Mouse (Mus musculus) ES-E14 (cell line): ENCODE results near the gene Rassf2. TPM values are rescaled to one million over a fixed set of nuclear protein-coding genes. Genes with fewer than 3 reads are reported as not detected.

Source experiments
- DNase-seq: peaks from one replicate; pipeline ENCODE4 v3.0.0-alpha.2; 2013; ENCODE audit warnings: low read depth, low spot score
- H3K27ac ChIP-seq: 2 replicates; pipeline ENCODE4 v1.5.1; 2012; ENCODE audit warnings: low read depth, mild to moderate bottlenecking, low read length, moderate library complexity, mixed read lengths; ENCODE audit not compliant: poor library complexity, insufficient read depth, severe bottlenecking
- H3K36me3 ChIP-seq: 2 replicates; pipeline ENCODE4 v1.6.1; 2012; ENCODE audit warnings: mild to moderate bottlenecking, low read length, moderate library complexity, mixed read lengths; ENCODE audit not compliant: control insufficient read depth, poor library complexity, insufficient read depth, severe bottlenecking
- H3K4me1 ChIP-seq, 2 experiments: fragments of 150-350 bp in 1 of 2; sonication (generic) in 1 of 2; 2 replicates each; pipeline ENCODE4 v1.6.1; 2012; ENCODE audit warnings: low read length in 2 of 2, mild to moderate bottlenecking in 1 of 2, mixed read lengths in 1 of 2; ENCODE audit not compliant: control insufficient read depth in 2 of 2, insufficient read depth in 2 of 2, poor library complexity in 1 of 2
- H3K4me3 ChIP-seq, 2 experiments: fragments of 150-350 bp in 1 of 2; sonication (generic) in 1 of 2; 2 replicates each; pipeline ENCODE4 v1.5.1; 2012; ENCODE audit warnings: low read length in 2 of 2, low read depth in 1 of 2, mild to moderate bottlenecking in 1 of 2, mixed read lengths in 1 of 2; ENCODE audit not compliant: insufficient read depth in 1 of 2, poor library complexity in 1 of 2, severe bottlenecking in 1 of 2
- H3K9ac ChIP-seq: 2 replicates; pipeline ENCODE4 v1.6.1; 2012; ENCODE audit warnings: low read depth, mild to moderate bottlenecking, low read length, mixed read lengths; ENCODE audit not compliant: poor library complexity, insufficient read depth, severe bottlenecking
- H3K9me3 ChIP-seq: fragments of 150-350 bp; sonication (generic); 2 replicates; pipeline ENCODE4 v1.6.1; 2012; ENCODE audit warnings: low read depth, mild to moderate bottlenecking, low read length; ENCODE audit not compliant: control insufficient read depth, insufficient read depth
- CHD2 ChIP-seq: IDR thresholded peaks from 2 replicates; pipeline ENCODE4 v1.6.1; 2014; ENCODE audit warnings: mild to moderate bottlenecking, low read depth, low read length, inconsistent platforms
- HCFC1 ChIP-seq: IDR thresholded peaks from 2 replicates; pipeline ENCODE4 v1.6.1; 2012; ENCODE audit warnings: low read length, inconsistent platforms, borderline replicate concordance; ENCODE audit not compliant: insufficient read depth
- MAFK ChIP-seq: IDR thresholded peaks from 2 replicates; pipeline ENCODE4 v1.6.1; 2014; ENCODE audit warnings: mild to moderate bottlenecking, low read depth, low read length, inconsistent platforms; ENCODE audit not compliant: insufficient read depth
- ZC3H11A ChIP-seq: IDR thresholded peaks from 2 replicates; pipeline ENCODE4 v1.6.1; 2012; ENCODE audit warnings: low read depth, mild to moderate bottlenecking, inconsistent platforms, low read length, borderline replicate concordance
- ZNF384 ChIP-seq: IDR thresholded peaks from 2 replicates; pipeline ENCODE4 v1.6.1; 2012; ENCODE audit warnings: low read depth, low read length, inconsistent platforms
- in situ Hi-C, 2 experiments: fragments of 600-800 bp; cut with MboI; formaldehyde crosslinking; loops; one replicate each; pipeline ENCODE4 v1.15.1; 2025; ENCODE audit warnings: low sequenced_read_pairs in 2 of 2, inconsistent platforms in 1 of 2; ENCODE audit not compliant: unreplicated experiment in 2 of 2
- total RNA-seq: library from RNA; depleted of rRNA; stranded (reverse); fragments of 300-350 nt; gene quantifications from 2 replicates; pipeline ENCODE4 v1.2.3, GENCODE M21; 2012

The Rassf2 gene
- total RNA-seq, 1 experiment: 2.2 TPM

GRCm38 (mm10) chr2:131954835-131955234 is 75.2 kb downstream of the Rassf2 start:
- in situ Hi-C loops: no loop called here
- H3K4me3 ChIP-seq: peak overlapping the region in 1 of 2 experiments; percentile 39; a peak in 2 of 4 replicates
- H3K9me3 ChIP-seq: no peaks in the 10 kb centered on the region
- H3K36me3 ChIP-seq: no peaks in the 10 kb centered on the region
- TF ChIP-seq ZC3H11A (no peak), HCFC1 (no peak), CHD2 (no peak), ZNF384 (no peak), MAFK (no peak)
- no peak overlapping the region for H3K27ac ChIP-seq
- H3K4me1 ChIP-seq: peaks cover 12 to 21% of the 10 kb centered on the region in 2 experiments; a peak in 3 of 4 replicates
- DNase-seq: peak; percentile 15
- no peak overlapping the region for H3K9ac ChIP-seq

- TF ChIP-seq MAFK (no peak), ZNF384 (no peak), HCFC1 (no peak), CHD2 (no peak), ZC3H11A (no peak)
- Histone ChIP-seq H3K4me1 (peaks cover 12 to 21% of the 10 kb centered on the region in 2 experiments; a peak in 3 of 4 replicates), H3K27ac (no peak overlapping the region), H3K9ac (no peak overlapping the region), H3K9me3 (no peaks in the 10 kb centered on the region), H3K4me3 (no peak overlapping the region), H3K36me3 (no peaks in the 10 kb centered on the region)
- no peak for DNase-seq
- in situ Hi-C loops: no loop called here
Measured at GRCm38 (mm10) chr2:131953711-131954110, 76.3 kb downstream of the Rassf2 start.

GRCm38 (mm10) chr2:131952961-131953538 is 77.0 kb downstream of the Rassf2 start:
- Histone ChIP-seq H3K27ac (no peak overlapping the region), H3K9ac (no peak overlapping the region), H3K9me3 (no peaks in the 10 kb centered on the region), H3K4me1 (peaks cover 12 to 21% of the 10 kb centered on the region in 2 experiments; a peak in 3 of 4 replicates), H3K4me3 (peak overlapping the region in 1 of 2 experiments; percentile 5; a peak in 1 of 4 replicates), H3K36me3 (no peaks in the 10 kb centered on the region)
- in situ Hi-C loops: no loop called here
- DNase-seq: no peak
- TF ChIP-seq ZNF384 (no peak), MAFK (no peak), CHD2 (no peak), HCFC1 (no peak), ZC3H11A (no peak)

GRCm38 (mm10) chr2:131952456-131952855 is 77.6 kb downstream of the Rassf2 start:
- in situ Hi-C loops: no loop called here
- H3K27ac ChIP-seq: no peak overlapping the region
- TF ChIP-seq ZNF384 (no peak), CHD2 (no peak), MAFK (no peak), HCFC1 (no peak), ZC3H11A (no peak)

GRCm38 (mm10) chr2:131950598-131951095 is 79.4 kb downstream of the Rassf2 start, which contains the start of gene Prnd:
Prnd (plus strand) TSS chr2:131950861.
- peak; percentile 34 for DNase-seq
- Histone ChIP-seq H3K36me3 (no peaks in the 10 kb centered on the region), H3K27ac (no peak within 1 kb of the TSS), H3K9me3 (no peaks in the 10 kb centered on the region), H3K4me1 (peaks cover 8 to 16% of the 10 kb centered on the region in 2 experiments; a peak in 3 of 4 replicates), H3K4me3 (no peak within 1 kb of the TSS), H3K9ac (no peak within 1 kb of the TSS)
- in situ Hi-C loops: no loop called here
- no peak for TF ChIP-seq MAFK
- TF ChIP-seq ZNF384: no peak
- no peak for TF ChIP-seq HCFC1
- no peak for TF ChIP-seq CHD2
- TF ChIP-seq ZC3H11A: no peak

More at GRCm38 (mm10) chr2:131952456-131952855, 77.6 kb downstream of the Rassf2 start:
- no peaks in the 10 kb centered on the region for H3K9me3 ChIP-seq
- DNase-seq: no peak
- H3K4me1 ChIP-seq: peaks cover 12 to 20% of the 10 kb centered on the region in 2 experiments; a peak in 3 of 4 replicates
- no peak overlapping the region for H3K9ac ChIP-seq
- no peaks in the 10 kb centered on the region for H3K36me3 ChIP-seq
- H3K4me3 ChIP-seq: no peak overlapping the region
